Mouse (Mus musculus) ES-E14 (cell line): ENCODE data around the gene Arl4d. TPM values are rescaled to one million over a fixed set of nuclear protein-coding genes. Genes with fewer than 3 reads are reported as not detected.

Experiments
- DNase-seq: peaks from one replicate; pipeline ENCODE4 v3.0.0-alpha.2; 2013; ENCODE audit warnings: low read depth, low spot score
- H3K27ac ChIP-seq: 2 replicates; pipeline ENCODE4 v1.5.1; 2012; ENCODE audit warnings: low read depth, mild to moderate bottlenecking, low read length, moderate library complexity, mixed read lengths; ENCODE audit not compliant: poor library complexity, insufficient read depth, severe bottlenecking
- H3K36me3 ChIP-seq: 2 replicates; pipeline ENCODE4 v1.6.1; 2012; ENCODE audit warnings: mild to moderate bottlenecking, low read length, moderate library complexity, mixed read lengths; ENCODE audit not compliant: control insufficient read depth, poor library complexity, insufficient read depth, severe bottlenecking
- H3K4me1 ChIP-seq, 2 experiments: fragments of 150-350 bp in 1 of 2; sonication (generic) in 1 of 2; 2 replicates each; pipeline ENCODE4 v1.6.1; 2012; ENCODE audit warnings: low read length in 2 of 2, mild to moderate bottlenecking in 1 of 2, mixed read lengths in 1 of 2; ENCODE audit not compliant: control insufficient read depth in 2 of 2, insufficient read depth in 2 of 2, poor library complexity in 1 of 2
- H3K4me3 ChIP-seq, 2 experiments: fragments of 150-350 bp in 1 of 2; sonication (generic) in 1 of 2; 2 replicates each; pipeline ENCODE4 v1.5.1; 2012; ENCODE audit warnings: low read length in 2 of 2, low read depth in 1 of 2, mild to moderate bottlenecking in 1 of 2, mixed read lengths in 1 of 2; ENCODE audit not compliant: insufficient read depth in 1 of 2, poor library complexity in 1 of 2, severe bottlenecking in 1 of 2
- H3K9ac ChIP-seq: 2 replicates; pipeline ENCODE4 v1.6.1; 2012; ENCODE audit warnings: low read depth, mild to moderate bottlenecking, low read length, mixed read lengths; ENCODE audit not compliant: poor library complexity, insufficient read depth, severe bottlenecking
- H3K9me3 ChIP-seq: fragments of 150-350 bp; sonication (generic); 2 replicates; pipeline ENCODE4 v1.6.1; 2012; ENCODE audit warnings: low read depth, mild to moderate bottlenecking, low read length; ENCODE audit not compliant: control insufficient read depth, insufficient read depth
- CHD2 ChIP-seq: IDR thresholded peaks from 2 replicates; pipeline ENCODE4 v1.6.1; 2014; ENCODE audit warnings: mild to moderate bottlenecking, low read depth, low read length, inconsistent platforms
- HCFC1 ChIP-seq: IDR thresholded peaks from 2 replicates; pipeline ENCODE4 v1.6.1; 2012; ENCODE audit warnings: low read length, inconsistent platforms, borderline replicate concordance; ENCODE audit not compliant: insufficient read depth
- MAFK ChIP-seq: IDR thresholded peaks from 2 replicates; pipeline ENCODE4 v1.6.1; 2014; ENCODE audit warnings: mild to moderate bottlenecking, low read depth, low read length, inconsistent platforms; ENCODE audit not compliant: insufficient read depth
- ZC3H11A ChIP-seq: IDR thresholded peaks from 2 replicates; pipeline ENCODE4 v1.6.1; 2012; ENCODE audit warnings: low read depth, mild to moderate bottlenecking, inconsistent platforms, low read length, borderline replicate concordance
- ZNF384 ChIP-seq: IDR thresholded peaks from 2 replicates; pipeline ENCODE4 v1.6.1; 2012; ENCODE audit warnings: low read depth, low read length, inconsistent platforms
- in situ Hi-C, 2 experiments: fragments of 600-800 bp; cut with MboI; formaldehyde crosslinking; loops; one replicate each; pipeline ENCODE4 v1.15.1; 2025; ENCODE audit warnings: low sequenced_read_pairs in 2 of 2, inconsistent platforms in 1 of 2; ENCODE audit not compliant: unreplicated experiment in 2 of 2
- total RNA-seq: library from RNA; depleted of rRNA; stranded (reverse); fragments of 300-350 nt; gene quantifications from 2 replicates; pipeline ENCODE4 v1.2.3, GENCODE M21; 2012

The Arl4d gene
- total RNA-seq, 1 experiment = 13.8 TPM

DNA sequence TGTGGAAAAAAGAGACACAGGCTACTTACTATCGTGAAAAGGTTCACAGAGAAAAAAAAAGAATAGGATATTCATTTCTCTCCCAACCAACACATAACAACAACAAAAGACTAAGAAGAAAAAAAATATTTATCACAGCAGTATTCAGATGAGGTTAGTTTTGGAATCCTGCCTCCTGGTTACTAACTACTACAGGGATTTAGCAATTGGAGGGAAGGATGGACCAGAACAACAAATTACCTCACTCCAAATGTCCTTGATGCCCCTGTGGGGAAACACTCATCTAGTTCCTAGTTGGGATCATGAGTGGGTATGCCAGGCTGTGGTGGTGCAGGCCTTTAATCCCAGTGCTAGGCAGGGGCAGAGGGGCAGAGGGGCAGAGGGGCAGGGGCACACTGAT, 34.2 kb downstream of the Arl4d start:
- Histone ChIP-seq H3K9ac (no peak overlapping the region), H3K4me1 (peaks cover 2 to 14% of the 10 kb centered on the region in 2 experiments; a peak in 1 of 4 replicates), H3K27ac (no peak overlapping the region), H3K4me3 (no peak overlapping the region), H3K36me3 (no peaks in the 10 kb centered on the region), H3K9me3 (no peaks in the 10 kb centered on the region)
- DNase-seq = no peak
- TF ChIP-seq CHD2 (no peak), HCFC1 (no peak), ZNF384 (no peak), ZC3H11A (no peak), MAFK (no peak)
- in situ Hi-C loops = no loop called here

DNA sequence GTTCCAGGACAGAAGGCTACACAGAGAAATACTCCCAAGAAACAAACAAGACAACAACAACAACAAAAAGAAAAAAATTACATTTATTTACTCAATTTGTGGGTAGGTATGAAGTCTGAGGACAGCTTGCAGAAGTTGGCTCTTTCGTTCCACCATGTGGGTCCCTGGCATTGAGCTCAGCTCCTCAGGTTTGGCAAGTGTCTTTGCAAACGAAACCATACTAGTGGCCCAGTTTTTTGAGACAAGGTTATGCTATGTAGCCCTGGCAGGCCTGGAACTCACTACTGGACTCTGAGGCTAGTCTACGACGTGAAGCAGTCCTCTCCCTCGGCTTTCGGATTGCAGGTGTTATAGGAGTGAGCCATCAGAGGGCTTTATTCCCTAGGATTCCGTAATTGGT, 34.6 kb downstream of the Arl4d start:
- H3K36me3 ChIP-seq = no peaks in the 10 kb centered on the region
- in situ Hi-C loops = no loop called here
- no peak overlapping the region for H3K27ac ChIP-seq
- peaks cover 2 to 14% of the 10 kb centered on the region in 2 experiments; a peak in 1 of 4 replicates for H3K4me1 ChIP-seq
- TF ChIP-seq MAFK = no peak
- TF ChIP-seq ZNF384 = no peak
- no peak for TF ChIP-seq CHD2
- H3K4me3 ChIP-seq = no peak overlapping the region
- H3K9ac ChIP-seq = no peak overlapping the region
- no peaks in the 10 kb centered on the region for H3K9me3 ChIP-seq
- no peak for DNase-seq

DNA sequence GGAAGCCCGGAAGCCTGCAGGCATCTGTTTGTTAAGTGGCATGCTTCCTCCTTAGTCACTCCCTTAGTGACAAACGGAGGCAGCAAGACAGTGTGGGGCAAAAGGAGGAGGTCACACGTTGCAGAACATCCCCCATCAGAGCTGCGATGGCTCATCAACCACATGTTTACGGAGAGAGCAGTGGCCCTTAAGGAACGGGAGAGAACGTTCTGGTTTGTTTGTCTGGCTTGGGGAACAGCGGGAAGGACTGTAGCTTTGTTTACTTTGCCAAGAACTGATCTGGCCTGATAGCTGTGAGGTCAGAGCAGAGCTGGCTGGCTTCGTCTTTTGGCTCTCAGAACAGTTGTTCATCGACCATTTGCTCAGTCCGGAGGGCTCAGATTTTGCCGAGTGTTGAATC, 35.1 kb downstream of the Arl4d start:
- no peaks in the 10 kb centered on the region for H3K9me3 ChIP-seq
- H3K9ac ChIP-seq = no peak overlapping the region
- peaks cover 2 to 11% of the 10 kb centered on the region in 2 experiments; a peak in 1 of 4 replicates for H3K4me1 ChIP-seq
- no peak overlapping the region for H3K4me3 ChIP-seq
- no peak for DNase-seq
- no peak for TF ChIP-seq CHD2
- no peak for TF ChIP-seq ZNF384
- TF ChIP-seq HCFC1 = no peak
- TF ChIP-seq MAFK = no peak
- no peak for TF ChIP-seq ZC3H11A
- in situ Hi-C loops = no loop called here
- no peak overlapping the region for H3K27ac ChIP-seq
- H3K36me3 ChIP-seq = no peaks in the 10 kb centered on the region

- Histone ChIP-seq H3K27ac (no peak overlapping the region), H3K4me1 (peaks cover 0 to 19% of the 10 kb centered on the region in 2 experiments; a peak in 2 of 4 replicates), H3K4me3 (no peak overlapping the region), H3K36me3 (no peaks in the 10 kb centered on the region), H3K9ac (no peak overlapping the region), H3K9me3 (no peaks in the 10 kb centered on the region)
- in situ Hi-C loops = no loop called here
- no peak for DNase-seq
- TF ChIP-seq MAFK (no peak), HCFC1 (no peak), CHD2 (no peak), ZC3H11A (no peak), ZNF384 (no peak)
Observed at GRCm38 (mm10) chr11:101704081-101704480, 38.7 kb downstream of the Arl4d start.

DNA sequence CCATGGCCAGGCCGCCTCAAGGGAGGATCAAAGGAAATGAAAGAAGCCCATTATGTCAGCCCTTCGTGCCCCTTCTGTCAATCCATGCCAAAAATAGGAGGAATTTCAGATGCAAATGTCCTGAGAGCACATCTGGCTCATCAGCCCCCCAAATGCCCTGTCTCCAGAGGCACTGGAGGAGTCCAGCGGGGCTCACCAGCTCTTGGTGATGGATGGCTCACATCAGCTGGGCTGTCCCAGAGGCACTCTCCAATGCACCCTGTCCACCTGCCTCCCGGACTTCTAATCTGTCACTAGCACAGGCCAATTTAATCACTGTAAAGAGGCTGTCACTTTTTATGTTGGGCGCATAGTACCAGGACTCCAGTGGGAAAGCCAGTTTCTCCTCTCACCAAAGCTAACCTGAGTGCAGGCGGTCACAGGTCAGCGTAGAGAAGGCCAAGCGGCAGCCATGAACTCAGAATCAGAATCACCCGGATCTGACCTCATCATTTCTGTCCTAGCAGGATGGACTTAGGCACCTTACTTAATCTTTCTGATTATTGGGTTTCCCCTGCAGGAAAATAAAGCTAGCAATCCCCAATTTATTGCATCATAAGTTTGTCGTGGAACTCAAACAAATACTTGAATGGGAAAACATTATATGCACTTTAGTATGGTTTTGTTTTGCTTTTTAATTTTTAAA, 41.6 kb downstream of the Arl4d start:
- no peak overlapping the region for H3K4me3 ChIP-seq

More for the DNA sequence above, 41.6 kb downstream of the Arl4d start:
- Histone ChIP-seq H3K27ac (no peak overlapping the region), H3K9ac (no peak overlapping the region), H3K4me1 (peaks cover 0 to 19% of the 10 kb centered on the region in 2 experiments; a peak in 2 of 4 replicates), H3K9me3 (no peaks in the 10 kb centered on the region), H3K36me3 (no peaks in the 10 kb centered on the region)
- no peak for TF ChIP-seq CHD2
- no peak for TF ChIP-seq HCFC1
- DNase-seq = no peak
- in situ Hi-C loops = no loop called here
